Mouse (Mus musculus): Measurements from ENCODE around the gene Plek. TPM values are rescaled to one million over a fixed set of nuclear protein-coding genes. Genes with fewer than 3 reads are reported as not detected.

The Plek gene
- polyA plus RNA-seq, 1 experiment, result 0.02 TPM

DNA sequence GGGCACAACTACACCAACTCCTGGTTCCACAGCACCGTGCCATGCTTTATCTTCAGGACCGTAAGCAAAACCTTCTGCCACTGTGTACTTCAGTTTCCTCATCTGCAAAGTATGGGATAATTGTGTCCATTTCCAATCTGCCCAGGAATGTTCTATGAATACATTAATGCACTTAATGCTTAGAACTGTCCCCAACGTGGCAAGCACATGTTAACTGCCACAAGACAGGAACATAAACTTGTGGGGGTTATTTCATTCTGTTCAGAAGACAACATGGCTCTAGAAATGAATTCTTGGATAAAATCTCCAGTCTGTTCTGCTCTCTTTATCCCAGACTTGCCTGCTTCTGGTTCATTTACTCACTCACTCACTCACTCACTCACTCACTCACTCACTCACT is 48.4 kb downstream of the Plek start:
- Histone ChIP-seq H3K36me3 (ENCODE audit: control insufficient read depth) (no peaks in the 10 kb centered on the region), H3K4me3 (replicated peaks) (no peak overlapping the region), H3K9me3 (ENCODE audit: control insufficient read depth, low read length) (no peaks in the 10 kb centered on the region), H3K27me3 (ENCODE audit: control insufficient read depth) (no peaks in the 10 kb centered on the region), H3K4me1 (ENCODE audit: control insufficient read depth) (no peaks in the 10 kb centered on the region)
- TF ChIP-seq GATA1 (IDR thresholded peaks at IDR 0.05; ENCODE audit: low read length) (no peak), TAL1 (IDR thresholded peaks at IDR 0.05; ENCODE audit: low read length) (no peak)

DNA sequence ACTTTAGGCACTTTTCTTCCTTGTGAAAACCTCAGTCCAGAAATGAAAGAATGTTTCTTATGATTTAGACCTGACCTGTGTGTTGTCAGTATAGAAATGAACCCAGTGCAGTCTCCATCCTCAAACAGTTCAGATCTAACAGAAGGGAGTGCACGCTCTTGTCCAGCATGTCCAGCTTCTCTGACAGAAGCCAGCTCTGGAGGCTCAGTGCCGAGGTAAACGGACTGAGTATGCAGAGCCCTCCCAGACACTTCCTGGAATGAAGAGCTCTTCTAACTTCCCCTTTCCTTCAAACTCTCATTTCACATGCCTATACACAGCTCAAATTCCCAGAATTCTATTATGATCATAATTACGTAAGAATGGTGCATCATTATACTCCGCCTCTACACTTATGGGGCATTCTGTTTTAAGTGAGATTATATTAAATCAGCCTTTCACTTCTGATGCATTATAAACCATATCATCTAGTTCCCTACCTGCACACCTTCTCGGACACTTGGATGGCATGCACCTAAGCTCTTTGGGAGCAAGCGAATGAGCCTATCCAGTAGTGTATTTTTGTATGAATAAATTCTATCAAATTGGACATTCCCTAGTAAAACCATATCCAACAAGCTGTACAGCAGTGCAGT is 49.3 kb downstream of the Plek start:
- no peak for TF ChIP-seq TAL1 (IDR thresholded peaks at IDR 0.05; ENCODE audit: low read length)
- H3K27me3 ChIP-seq (ENCODE audit: control insufficient read depth), result no peaks in the 10 kb centered on the region
- no peak overlapping the region for H3K4me3 ChIP-seq (replicated peaks)
- H3K36me3 ChIP-seq (ENCODE audit: control insufficient read depth), result no peaks in the 10 kb centered on the region
- H3K4me1 ChIP-seq (ENCODE audit: control insufficient read depth), result no peaks in the 10 kb centered on the region
- no peaks in the 10 kb centered on the region for H3K9me3 ChIP-seq (ENCODE audit: control insufficient read depth, low read length)

DNA sequence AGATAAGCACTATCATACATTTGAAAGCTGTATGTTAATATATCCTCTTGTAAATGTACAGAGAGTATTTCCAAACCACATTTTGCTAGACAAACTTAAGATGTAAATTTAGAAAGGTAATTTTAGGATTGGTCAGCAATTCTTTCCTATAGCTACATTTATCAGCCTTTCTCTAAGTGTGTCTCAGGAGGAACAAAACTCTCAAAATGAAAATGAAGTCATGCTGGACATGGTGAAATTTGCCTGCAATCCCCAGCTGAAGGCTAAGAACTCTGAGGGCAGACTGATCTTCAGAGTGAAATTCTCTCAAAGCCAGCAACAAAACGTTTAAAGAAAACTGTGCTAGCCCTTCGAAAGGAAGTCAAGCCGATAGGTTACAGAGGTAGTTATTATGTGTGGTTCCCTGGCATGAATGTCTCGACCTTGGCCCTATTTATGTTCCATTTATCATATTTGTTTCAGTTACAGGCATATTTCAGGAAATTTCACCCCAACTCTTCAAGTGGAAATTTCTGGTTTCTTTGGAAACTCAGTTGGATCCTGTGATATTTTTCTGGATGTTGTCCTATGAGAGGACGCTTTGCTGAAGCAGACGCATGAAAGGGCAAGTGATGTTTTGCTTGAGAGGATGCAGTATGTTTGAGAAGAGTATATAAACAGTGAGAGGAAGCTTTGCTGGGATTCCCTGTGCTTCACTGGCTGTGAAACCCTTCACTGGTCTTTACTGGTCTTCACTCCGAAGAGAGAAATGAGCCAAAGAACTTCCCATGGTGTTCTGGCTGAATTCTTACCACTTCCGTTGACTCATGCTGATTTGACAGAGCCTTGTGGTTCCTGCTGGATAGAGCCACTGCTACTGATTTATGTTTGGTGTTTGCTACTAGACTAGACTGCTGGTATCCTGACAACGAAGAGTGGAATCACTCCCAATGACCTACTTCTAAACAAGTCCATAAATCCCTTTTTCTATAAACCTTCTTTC is 51.5 kb downstream of the Plek start:
- TF ChIP-seq TAL1 (IDR thresholded peaks at IDR 0.05; ENCODE audit: low read length) (no peak), GATA1 (IDR thresholded peaks at IDR 0.05; ENCODE audit: low read length) (no peak)
- no peaks in the 10 kb centered on the region for H3K27me3 ChIP-seq (ENCODE audit: control insufficient read depth)
- H3K4me1 ChIP-seq (ENCODE audit: control insufficient read depth), result no peaks in the 10 kb centered on the region
- H3K4me3 ChIP-seq (replicated peaks), result no peak overlapping the region
- no peaks in the 10 kb centered on the region for H3K36me3 ChIP-seq (ENCODE audit: control insufficient read depth)
- no peaks in the 10 kb centered on the region for H3K9me3 ChIP-seq (ENCODE audit: control insufficient read depth, low read length)

GRCm38 (mm10) chr11:16999933-17000332 is 52.2 kb downstream of the Plek start:
- Histone ChIP-seq H3K4me3 (replicated peaks) (no peak overlapping the region), H3K36me3 (ENCODE audit: control insufficient read depth) (no peaks in the 10 kb centered on the region), H3K9me3 (ENCODE audit: control insufficient read depth, low read length) (no peaks in the 10 kb centered on the region), H3K4me1 (ENCODE audit: control insufficient read depth) (no peaks in the 10 kb centered on the region), H3K27me3 (ENCODE audit: control insufficient read depth) (no peaks in the 10 kb centered on the region)
- TF ChIP-seq GATA1 (IDR thresholded peaks at IDR 0.05; ENCODE audit: low read length), result no peak
- TF ChIP-seq TAL1 (IDR thresholded peaks at IDR 0.05; ENCODE audit: low read length), result no peak

GRCm38 (mm10) chr11:16999387-16999786 is 52.8 kb downstream of the Plek start:
- Histone ChIP-seq H3K4me1 (ENCODE audit: control insufficient read depth) (no peaks in the 10 kb centered on the region), H3K27me3 (ENCODE audit: control insufficient read depth) (no peaks in the 10 kb centered on the region), H3K9me3 (ENCODE audit: control insufficient read depth, low read length) (no peaks in the 10 kb centered on the region), H3K36me3 (ENCODE audit: control insufficient read depth) (no peaks in the 10 kb centered on the region), H3K4me3 (replicated peaks) (no peak overlapping the region)
- TF ChIP-seq GATA1 (IDR thresholded peaks at IDR 0.05; ENCODE audit: low read length) (no peak), TAL1 (IDR thresholded peaks at IDR 0.05; ENCODE audit: low read length) (no peak)

GRCm38 (mm10) chr11:16997465-16997864 is 54.7 kb downstream of the Plek start:
- Histone ChIP-seq H3K27me3 (ENCODE audit: control insufficient read depth) (no peaks in the 10 kb centered on the region), H3K4me1 (ENCODE audit: control insufficient read depth) (no peaks in the 10 kb centered on the region), H3K36me3 (ENCODE audit: control insufficient read depth) (no peaks in the 10 kb centered on the region), H3K9me3 (ENCODE audit: control insufficient read depth, low read length) (no peaks in the 10 kb centered on the region), H3K4me3 (replicated peaks) (no peak overlapping the region)
- no peak for TF ChIP-seq GATA1 (IDR thresholded peaks at IDR 0.05; ENCODE audit: low read length)
- TF ChIP-seq TAL1 (IDR thresholded peaks at IDR 0.05; ENCODE audit: low read length), result no peak

DNA sequence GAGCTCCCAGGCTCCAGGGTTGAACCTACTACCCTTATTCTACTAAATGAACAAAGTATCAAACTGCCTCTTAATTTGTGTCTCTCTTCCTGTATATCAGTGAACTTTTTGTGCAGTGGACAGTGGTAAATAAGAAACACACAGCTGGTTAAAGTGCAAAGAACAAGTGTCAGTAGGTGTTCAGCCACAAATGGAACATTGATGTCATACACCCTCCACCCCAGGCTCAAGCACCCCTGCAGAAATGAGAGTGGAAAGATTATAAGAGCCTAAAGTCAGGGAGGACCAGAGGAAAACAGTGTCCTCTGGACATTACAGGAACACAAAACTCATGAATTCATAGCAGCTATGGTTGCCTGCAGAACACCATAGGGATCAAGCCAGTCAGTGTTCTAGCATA is 55.4 kb downstream of the Plek start:
- Histone ChIP-seq H3K36me3 (ENCODE audit: control insufficient read depth) (no peaks in the 10 kb centered on the region), H3K4me1 (ENCODE audit: control insufficient read depth) (no peaks in the 10 kb centered on the region), H3K9me3 (ENCODE audit: control insufficient read depth, low read length) (no peaks in the 10 kb centered on the region), H3K27me3 (ENCODE audit: control insufficient read depth) (no peaks in the 10 kb centered on the region), H3K4me3 (replicated peaks) (no peak overlapping the region)
- TF ChIP-seq GATA1 (IDR thresholded peaks at IDR 0.05; ENCODE audit: low read length) (no peak), TAL1 (IDR thresholded peaks at IDR 0.05; ENCODE audit: low read length) (no peak)

DNA sequence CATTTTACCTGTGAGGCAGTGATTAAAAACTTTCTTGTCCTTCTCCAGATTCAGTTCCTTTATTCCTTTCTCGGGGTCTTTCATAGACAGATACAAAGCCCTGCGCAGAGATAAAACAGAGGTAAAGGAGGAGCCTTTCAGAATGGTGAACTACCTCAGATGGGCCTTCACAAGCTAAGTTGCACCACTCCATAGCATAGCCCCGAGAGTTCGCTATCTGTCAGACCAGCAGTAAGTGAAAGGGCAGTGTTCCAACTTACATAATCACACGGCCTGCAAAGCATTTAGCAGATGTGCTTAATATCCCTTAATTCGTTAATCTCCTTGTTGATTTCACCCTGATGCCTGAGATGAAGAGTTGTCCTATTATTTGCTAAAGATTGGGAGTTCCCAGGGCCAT is 59.3 kb downstream of the Plek start:
- no peak for TF ChIP-seq TAL1 (IDR thresholded peaks at IDR 0.05; ENCODE audit: low read length)
- TF ChIP-seq GATA1 (IDR thresholded peaks at IDR 0.05; ENCODE audit: low read length), result no peak
- Histone ChIP-seq H3K27me3 (ENCODE audit: control insufficient read depth) (no peaks in the 10 kb centered on the region), H3K4me1 (ENCODE audit: control insufficient read depth) (no peaks in the 10 kb centered on the region), H3K36me3 (ENCODE audit: control insufficient read depth) (no peaks in the 10 kb centered on the region), H3K4me3 (replicated peaks) (no peak overlapping the region), H3K9me3 (ENCODE audit: control insufficient read depth, low read length) (no peaks in the 10 kb centered on the region)

GRCm38 (mm10) chr11:16989885-16990284 is 62.3 kb downstream of the Plek start:
- H3K36me3 ChIP-seq (ENCODE audit: control insufficient read depth), result no peaks in the 10 kb centered on the region
- no peaks in the 10 kb centered on the region for H3K9me3 ChIP-seq (ENCODE audit: control insufficient read depth, low read length)
- H3K4me1 ChIP-seq (ENCODE audit: control insufficient read depth), result no peaks in the 10 kb centered on the region
- H3K27me3 ChIP-seq (ENCODE audit: control insufficient read depth), result no peaks in the 10 kb centered on the region
- H3K4me3 ChIP-seq (replicated peaks), result no peak overlapping the region
- TF ChIP-seq TAL1 (IDR thresholded peaks at IDR 0.05; ENCODE audit: low read length) (no peak), GATA1 (IDR thresholded peaks at IDR 0.05; ENCODE audit: low read length) (no peak)
